Mouse (Mus musculus): ENCODE results near the gene Prdx1. TPM values are rescaled to one million over a fixed set of nuclear protein-coding genes. Genes with fewer than 3 reads are reported as not detected.

Prdx1 gene
- polyA plus RNA-seq, 1 experiment from 2014 or later: 1,105 TPM

Other genes with a start within 250 kb of the Prdx1 start
- gene Mast2, start 221.4 kb upstream of the Prdx1 start, polyA plus RNA-seq (2014; fragmentation: Nextera tagmentation; extraction: Ambion mirVana): 26.2 and 27.0 TPM in 2 replicates
- 3.7 and 4.2 TPM in 2 replicates for gene Ipp, start 178.0 kb upstream of the Prdx1 start, polyA plus RNA-seq (2014; fragmentation: Nextera tagmentation; extraction: Ambion mirVana)
- gene Tmem69, start 129.6 kb upstream of the Prdx1 start, polyA plus RNA-seq (2014; fragmentation: Nextera tagmentation; extraction: Ambion mirVana): 23.0 and 23.5 TPM in 2 replicates
- gene Gpbp1l1, start 127.9 kb upstream of the Prdx1 start, polyA plus RNA-seq (2014; fragmentation: Nextera tagmentation; extraction: Ambion mirVana): 37.4 and 38.6 TPM in 2 replicates
- 4.2 and 8.0 TPM in 2 replicates for gene Ccdc17, start 88.9 kb upstream of the Prdx1 start, polyA plus RNA-seq (2014; fragmentation: Nextera tagmentation; extraction: Ambion mirVana)
- 99.2 and 113 TPM in 2 replicates for gene Nasp, start 57.6 kb upstream of the Prdx1 start, polyA plus RNA-seq (2014; fragmentation: Nextera tagmentation; extraction: Ambion mirVana)
- 762 and 846 TPM in 2 replicates for gene Akr1a1, start 33.9 kb upstream of the Prdx1 start, polyA plus RNA-seq (2014; fragmentation: Nextera tagmentation; extraction: Ambion mirVana)
- gene Mmachc, start 22.9 kb downstream of the Prdx1 start, polyA plus RNA-seq (2014; fragmentation: Nextera tagmentation; extraction: Ambion mirVana): 8.2 and 10.5 TPM in 2 replicates
- 24.2 and 24.8 TPM in 2 replicates for gene Ccdc163, start 23.0 kb downstream of the Prdx1 start, polyA plus RNA-seq (2014; fragmentation: Nextera tagmentation; extraction: Ambion mirVana)
- 6.2 and 8.5 TPM in 2 replicates for gene Tesk2, start 35.4 kb downstream of the Prdx1 start, polyA plus RNA-seq (2014; fragmentation: Nextera tagmentation; extraction: Ambion mirVana)
- gene Toe1, start 122.1 kb downstream of the Prdx1 start, polyA plus RNA-seq (2014; fragmentation: Nextera tagmentation; extraction: Ambion mirVana): 29.8 and 32.2 TPM in 2 replicates
- gene Mutyh, start 122.2 kb downstream of the Prdx1 start, polyA plus RNA-seq (2014; fragmentation: Nextera tagmentation; extraction: Ambion mirVana): 8.2 and 10.2 TPM in 2 replicates
- 1.1 and 1.2 TPM in 2 replicates for gene Hpdl, start 136.2 kb downstream of the Prdx1 start, polyA plus RNA-seq (2014; fragmentation: Nextera tagmentation; extraction: Ambion mirVana)
- 0.51 and 0.54 TPM in 2 replicates for gene Zswim5, start 191.8 kb downstream of the Prdx1 start, polyA plus RNA-seq (2014; fragmentation: Nextera tagmentation; extraction: Ambion mirVana)